Mouse (Mus musculus) urinary bladder, postnatal 25 days (tissue): ENCODE measurements around the gene Asic2.

Experiments
- DNase-seq: peaks from one replicate; pipeline ENCODE4 v3.0.0; 2022; ENCODE audit warnings: low spot score

Gene Asic2

DNA sequence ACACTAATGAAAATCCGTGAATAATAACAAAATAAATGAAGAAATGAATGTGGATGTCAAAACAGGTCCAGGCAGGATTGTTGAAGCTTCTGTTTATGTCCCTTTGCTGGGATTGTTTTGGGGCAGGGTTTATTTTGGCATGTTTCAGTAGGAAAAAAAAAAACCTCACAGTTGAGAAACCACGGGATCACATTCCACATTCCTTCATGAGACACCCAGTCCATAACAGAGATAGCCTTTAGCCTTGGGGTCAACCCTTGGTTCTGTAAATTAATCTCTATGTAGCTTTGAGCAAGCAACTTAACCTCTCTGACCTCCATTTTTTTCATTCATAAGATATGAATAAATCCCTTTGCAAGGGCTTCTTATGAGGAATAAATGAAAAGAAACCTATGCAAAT lies 127.3 kb downstream of the Asic2 start:
- no peak for DNase-seq

DNA sequence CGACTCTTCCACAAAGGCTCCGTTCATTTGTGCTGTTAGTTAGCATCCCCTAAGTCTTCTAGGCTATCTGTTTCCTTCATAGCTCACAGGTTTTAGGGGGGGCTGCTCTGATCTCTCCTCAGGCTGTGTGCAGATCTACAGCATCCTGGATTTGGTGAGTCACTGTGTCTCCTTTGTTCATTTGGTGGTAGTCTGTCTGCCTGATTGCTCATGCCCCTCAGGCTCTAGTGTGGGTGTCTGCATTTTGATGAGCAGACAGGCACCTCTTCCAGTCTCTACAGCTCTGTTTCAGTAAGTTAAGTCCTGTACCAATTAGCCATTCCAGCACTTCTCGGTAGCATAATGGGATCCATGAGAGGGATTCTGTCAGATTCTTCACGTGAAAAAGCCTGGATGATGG lies 129.8 kb downstream of the Asic2 start:
- DNase-seq: no peak

DNA sequence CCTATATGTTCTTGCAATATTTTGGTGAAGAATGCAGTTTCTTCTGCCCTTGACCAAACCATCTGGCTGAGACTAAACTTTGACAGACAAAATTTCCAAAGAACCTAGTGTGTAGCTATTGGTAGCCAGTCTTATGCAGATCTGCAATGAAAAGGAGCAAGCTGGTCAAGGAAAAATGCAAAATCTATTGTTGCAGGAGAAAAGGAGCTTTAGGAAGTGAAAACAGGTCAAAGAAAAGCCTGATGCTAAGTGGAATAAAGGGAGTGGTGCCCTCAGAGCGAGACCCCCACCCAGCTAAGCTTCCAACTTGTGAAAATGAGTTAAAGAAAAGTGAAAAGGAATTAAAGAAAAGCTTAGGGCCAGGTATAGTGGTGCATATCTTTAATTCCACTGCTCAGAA lies 135.9 kb downstream of the Asic2 start:
- no peak for DNase-seq

DNA sequence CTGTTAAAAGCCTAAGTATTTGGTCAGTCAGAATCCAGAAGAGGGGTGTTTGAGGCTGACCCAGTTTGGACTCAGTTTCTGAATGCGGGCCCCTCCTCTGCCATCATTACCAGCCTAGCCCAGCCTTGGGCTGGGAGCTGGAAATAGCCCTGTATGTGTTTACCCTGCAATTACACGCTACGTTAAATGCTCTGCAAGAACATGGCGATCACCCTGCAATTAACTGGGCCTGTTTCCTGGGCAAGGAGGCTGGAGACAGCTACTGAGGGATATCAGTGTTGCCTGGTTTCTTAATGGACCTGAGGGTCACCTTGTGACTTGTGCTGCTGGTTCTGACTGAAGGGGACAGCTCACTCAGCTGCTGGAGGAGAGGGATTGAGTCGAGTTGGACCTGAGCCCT lies 151.7 kb downstream of the Asic2 start:
- no peak for DNase-seq

DNA sequence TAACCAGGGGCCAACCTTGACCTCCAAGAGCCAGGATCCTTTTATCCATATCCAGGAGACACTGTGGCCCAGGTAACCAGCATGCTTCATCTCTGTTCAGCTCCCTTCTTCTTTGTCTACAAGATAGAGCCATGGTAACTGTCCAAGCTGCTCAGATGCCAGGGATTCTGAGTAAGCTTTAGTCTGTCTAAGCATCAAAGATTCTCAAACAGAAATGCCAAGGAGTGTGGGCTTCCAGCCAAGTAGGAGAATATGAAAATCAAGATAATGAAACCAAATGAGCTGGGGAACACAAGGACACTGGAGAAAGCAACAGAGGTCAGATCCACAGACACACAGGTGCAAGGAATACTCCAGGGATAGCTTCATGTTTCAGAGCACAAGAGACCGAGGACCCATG lies 153.4 kb downstream of the Asic2 start:
- DNase-seq: no peak

DNA sequence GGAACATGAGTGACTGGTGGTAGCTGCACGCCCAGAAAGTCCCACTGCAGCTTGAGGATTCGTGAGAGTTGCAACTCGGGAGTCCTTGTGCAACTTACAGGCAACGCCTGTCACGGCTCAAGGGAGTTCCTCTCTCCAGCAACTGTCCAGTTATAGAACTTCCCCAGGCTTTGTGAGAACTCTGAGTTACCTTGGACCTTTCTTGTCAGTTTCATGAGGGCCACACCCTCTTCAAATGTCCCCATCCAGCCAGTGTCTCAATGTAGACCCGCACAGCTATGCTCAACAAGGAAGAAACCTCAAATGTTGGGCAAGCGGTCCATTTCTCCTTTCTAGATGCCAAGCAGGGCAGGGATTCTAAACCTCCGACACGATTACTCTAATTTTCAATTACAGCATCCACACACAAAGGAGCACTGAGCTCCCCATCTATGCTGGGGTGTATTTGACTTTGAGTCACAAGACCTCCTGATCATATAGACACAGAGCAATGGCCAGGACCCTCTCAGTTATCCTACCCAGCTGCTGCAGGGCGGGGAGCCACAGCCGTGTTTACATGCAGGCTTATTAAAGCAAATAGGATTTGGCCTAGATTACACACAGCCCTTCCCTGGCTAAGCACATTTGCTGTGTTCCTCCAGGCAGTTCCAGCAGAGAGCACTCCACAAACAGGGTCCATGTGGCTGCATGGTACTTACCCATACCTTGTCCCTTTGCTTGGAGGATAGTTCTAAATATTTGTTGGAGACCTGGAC lies 161.2 kb downstream of the Asic2 start:
- no peak for DNase-seq

DNA sequence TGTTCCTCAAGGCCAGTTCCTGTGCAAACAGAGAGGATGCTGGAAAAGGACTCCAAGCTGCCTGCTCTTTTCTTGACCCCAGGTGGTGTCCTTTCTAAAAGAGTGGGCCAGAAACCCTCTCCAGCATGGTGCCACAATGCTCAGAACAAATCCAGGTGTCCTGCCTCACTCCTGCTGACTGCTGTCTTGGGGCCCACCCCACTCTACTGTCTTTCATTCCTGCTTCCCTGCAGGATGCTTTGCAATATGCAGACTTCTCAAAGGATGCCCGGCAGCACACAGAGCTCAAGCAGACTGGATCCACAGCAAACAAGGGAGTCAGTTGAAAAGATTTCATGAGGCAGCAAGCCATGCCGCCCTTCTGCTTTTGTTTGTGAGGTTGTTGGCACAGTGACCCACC lies 164.7 kb downstream of the Asic2 start:
- DNase-seq: no peak

DNA sequence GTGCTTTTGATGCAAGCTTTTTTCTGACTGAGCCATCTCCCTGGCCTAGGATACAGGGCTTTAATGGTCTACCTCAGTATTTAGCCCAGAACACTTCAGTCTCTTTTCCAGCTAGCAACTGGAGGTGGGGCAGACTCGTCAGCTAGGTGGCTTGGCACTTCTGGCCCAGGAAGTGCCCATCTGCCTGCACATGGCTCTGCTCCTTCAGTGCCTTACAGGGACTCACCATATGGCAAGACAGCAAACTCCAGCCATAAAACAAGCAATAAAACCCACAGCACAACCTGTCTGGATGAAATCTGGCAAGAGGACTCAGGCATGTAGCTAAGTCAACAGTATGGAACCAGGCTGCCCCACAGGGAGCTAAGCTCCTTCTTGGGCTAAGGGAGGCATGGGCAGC lies 165.6 kb downstream of the Asic2 start:
- no peak for DNase-seq

DNA sequence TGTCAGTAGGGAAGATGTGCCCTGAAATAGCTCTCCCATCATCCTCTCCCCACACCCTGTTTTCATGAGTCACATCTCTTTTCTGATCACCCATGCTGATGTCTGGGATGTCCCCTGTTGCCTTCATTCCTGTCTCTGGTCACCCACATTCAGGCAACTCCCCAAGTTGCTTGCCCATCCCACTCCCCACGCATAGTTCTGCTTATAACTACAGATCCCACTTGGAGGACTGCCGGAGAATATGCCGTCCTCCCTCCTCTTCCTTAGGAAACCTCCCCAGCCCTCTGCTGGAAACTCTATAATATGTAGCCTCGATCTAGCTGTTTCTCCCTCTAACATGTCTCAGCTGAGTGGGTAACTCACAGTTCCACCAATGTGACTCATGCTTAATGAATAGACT lies 167.4 kb downstream of the Asic2 start:
- no peak for DNase-seq

DNA sequence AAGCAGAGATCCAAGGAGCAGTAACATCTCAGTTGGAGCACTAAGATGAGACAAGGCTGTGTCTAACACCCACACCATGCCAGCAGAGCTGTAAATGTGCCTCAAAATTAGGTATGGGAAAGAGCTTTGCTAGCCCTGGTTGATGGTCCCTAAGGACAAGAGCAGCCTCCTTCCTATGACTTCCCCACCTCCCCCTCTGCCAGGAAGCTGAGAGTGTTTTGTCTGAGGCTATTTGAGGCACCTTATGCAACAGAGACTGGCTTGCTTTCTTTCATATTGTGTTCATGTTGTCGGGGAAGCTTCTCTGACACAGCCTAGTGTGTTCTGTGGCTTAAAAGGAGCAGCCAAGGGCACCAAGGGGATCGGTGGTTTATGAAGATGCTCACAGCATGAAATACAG lies 174.7 kb downstream of the Asic2 start:
- no peak for DNase-seq

DNA sequence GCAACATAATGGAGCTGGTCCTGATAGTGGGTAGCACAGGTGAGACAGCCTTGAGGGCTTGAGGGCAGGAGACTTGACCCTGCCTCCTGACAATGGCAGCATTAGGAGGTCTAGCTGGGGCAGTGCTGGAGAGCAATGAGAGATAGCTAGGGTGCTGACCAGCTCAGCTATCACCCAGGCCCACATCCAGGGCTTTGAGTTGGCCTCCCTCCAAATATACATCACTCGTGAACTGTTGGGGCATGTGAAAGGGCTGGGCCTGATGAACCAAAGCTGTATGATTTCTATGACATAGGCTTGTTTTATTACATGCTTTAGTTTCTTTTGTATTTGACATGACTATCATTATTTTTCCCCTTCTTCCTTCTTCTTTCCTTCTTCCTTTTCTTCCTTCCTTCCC lies 176.7 kb downstream of the Asic2 start:
- DNase-seq: no peak

DNA sequence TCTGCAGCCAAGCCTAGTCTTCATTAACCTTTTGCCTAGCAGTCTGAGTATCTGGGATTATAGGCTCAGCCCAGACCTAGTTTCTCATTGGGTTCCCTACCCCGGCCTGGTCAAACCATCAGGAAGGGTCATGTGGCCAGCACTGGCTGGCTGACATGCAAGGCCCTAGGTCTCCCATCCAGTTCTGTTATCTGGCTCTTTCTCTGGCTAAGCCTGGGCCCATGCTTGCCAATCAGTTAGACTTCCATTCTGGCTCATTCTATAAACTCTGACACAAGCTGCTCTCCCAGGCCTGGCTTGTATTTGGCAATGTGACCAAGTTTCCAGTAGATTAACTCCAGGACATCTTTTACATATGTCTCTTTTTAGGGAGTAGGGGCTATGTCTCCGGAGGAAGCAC lies 187.7 kb downstream of the Asic2 start:
- no peak for DNase-seq

DNA sequence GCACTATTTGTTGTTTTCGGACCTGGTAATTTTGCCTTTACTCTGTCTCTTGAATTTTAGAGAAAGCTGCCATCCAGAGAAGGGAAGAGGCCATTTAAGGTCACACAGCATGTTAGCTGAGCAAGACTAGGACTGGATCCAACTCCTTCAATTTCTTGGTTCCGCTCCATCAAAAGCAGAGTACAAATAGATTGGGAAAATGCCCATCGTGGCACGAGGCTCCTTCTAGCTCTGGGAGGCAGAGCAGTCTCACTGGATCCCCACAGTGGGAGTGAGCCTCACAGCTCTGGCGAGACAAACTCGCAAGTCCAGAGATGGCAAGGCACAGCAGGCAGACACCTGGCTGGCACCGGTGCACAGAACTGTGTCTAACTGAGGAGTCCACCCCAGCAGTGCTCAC lies 188.4 kb downstream of the Asic2 start:
- no peak for DNase-seq

DNA sequence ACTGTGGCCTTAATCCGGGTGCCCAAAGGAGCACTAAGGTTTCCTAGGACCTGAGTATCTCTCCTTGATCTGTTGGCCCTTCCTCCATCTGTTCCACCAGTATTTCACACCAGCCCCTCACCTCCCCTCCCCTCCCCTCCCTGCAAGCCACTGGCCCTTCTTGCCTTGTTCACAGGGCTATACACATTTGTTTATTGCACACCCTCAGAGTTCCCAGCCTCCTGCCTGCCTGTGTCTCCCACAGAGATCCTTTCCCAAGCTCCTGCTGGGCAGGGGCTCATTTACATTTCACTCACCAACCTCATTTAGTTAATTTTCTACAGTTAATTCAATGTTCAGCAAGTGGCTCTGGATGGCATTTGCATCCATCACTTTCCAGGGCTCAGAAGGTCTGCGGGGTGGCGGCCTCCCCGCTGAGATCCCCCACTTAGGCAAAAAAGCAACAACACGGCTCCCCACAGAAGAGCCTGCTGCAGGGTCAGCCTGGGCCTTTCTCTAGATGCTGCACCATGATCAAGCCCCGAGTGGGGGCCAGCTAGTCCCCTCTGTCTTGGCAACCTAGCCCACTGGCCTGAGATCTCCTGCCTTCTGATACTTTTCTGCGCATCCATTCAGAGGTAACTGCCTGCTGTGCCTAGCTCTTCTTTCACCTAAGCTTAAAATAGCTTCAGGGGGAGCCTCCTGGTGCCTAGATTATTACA lies 196.9 kb downstream of the Asic2 start:
- no peak for DNase-seq

DNA sequence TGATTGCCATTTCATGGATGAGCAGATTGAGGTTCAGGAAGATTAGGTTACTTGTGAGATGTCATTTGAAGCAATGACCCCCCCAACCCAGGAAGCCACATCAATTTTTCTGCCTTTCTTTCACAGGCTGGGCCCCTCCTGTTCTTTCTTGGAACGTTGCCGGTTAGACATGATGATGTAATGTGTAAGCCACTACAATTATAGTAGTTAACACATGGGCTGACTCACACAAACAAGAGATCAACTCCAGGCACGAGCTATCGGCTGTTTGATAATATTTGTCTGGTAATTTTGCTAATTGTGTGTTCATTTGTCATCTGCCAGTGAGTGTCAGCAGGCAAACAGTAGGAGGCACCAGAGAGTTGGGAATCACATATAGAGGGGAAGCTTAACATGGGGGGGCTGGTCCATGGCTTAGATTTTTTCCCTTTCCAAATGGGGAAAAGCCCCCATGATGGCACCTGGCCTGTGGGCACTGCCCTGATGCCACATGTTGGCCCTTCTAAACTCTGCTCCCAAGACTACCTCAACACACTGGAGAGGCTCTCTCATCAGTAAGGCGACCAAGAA lies 198.5 kb downstream of the Asic2 start:
- DNase-seq: no peak

DNA sequence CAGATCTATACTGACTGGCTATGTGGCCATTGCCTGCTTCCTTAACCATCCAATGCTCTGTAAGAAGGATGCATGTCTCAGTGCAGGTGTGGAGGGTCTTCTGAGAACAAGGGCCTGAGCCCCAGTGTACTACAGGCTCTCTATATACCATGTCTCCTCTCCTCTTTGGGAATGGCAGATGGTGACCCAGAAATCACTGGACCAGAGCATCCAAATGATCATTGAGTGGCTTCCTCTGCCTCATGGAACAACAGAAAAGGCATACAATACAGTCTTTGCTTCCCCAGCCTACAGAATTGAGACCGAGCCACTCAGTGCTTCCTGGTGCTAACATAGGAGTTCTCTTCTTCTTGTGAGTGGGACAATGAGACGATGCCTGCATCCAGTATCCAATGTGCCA lies 200.0 kb downstream of the Asic2 start:
- DNase-seq: no peak

DNA sequence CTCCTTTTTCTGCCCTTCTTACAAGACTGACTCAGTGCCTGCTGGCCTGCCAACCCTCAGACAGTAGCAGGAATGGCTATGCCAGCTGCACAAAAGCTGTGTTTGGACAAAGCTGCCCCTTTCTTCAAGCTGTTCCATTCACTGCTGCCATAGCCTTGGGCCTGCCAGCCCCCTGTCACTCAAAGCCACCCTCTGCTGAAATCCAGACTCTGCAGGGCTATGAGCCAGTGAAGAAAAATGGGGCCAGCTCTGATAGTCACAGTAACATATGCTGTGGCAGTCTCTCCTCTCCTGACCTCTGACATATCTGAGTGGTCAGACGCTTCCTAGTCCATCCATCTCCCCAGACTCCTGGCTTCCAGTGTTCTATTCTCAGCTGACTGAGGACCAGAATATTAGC lies 200.5 kb downstream of the Asic2 start:
- DNase-seq: no peak

DNA sequence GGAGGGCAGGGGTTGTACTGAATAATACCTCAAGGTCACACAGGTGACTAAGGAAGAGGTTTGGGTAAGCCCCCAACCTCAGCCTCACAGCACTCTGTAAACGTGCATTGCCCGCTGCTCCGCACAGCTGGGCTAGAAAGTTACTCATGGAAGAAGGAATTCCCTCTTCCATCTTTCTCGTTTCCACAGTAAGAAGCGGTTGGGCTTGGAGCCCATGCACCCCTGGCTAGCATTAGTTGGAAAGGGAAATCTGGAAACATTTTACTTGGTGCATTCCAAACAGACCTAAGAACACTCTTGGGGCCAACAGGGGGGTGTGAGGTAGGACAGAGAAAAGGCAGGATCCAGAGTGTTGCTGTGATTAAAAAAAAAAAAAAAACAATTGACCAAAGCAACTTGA lies 203.0 kb downstream of the Asic2 start:
- no peak for DNase-seq

DNA sequence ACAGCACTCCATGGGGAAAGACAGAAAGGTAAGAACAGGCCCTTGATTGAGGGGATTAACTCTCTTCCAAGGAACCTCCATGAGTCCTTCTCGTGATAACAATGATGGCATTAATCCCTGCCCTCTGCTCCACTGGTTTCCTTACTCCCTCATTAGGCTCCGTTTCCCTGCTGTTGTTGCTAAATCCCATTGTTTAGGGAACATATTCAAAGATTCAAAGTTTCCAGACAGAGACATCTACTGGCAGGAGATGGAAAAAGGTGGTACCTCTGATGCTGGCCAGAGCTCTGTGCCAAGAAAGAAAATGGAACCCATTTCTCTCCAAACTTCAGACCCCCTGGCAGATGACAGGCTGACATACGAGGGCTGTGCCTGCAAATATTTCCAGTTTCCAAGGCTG lies 203.5 kb downstream of the Asic2 start:
- no peak for DNase-seq

DNA sequence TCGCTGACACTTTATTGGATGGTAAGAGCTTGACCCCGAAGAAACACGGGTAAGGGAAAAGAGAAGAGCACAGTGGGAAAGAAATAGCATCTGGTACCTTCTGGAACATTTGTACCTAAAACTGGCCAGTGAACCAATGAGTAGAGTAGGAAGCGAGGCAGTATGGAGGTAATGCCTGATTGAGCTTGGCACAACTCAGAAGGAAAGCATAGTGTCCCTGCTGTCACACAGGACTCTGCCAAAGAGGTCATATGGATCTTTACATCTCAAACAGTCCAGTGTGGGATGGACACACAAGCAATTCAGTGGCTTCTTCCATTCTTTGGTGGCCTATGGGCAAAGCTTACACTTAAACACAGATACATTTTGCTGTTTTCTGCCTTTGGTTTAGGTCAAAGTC lies 211.0 kb downstream of the Asic2 start:
- DNase-seq: no peak

DNA sequence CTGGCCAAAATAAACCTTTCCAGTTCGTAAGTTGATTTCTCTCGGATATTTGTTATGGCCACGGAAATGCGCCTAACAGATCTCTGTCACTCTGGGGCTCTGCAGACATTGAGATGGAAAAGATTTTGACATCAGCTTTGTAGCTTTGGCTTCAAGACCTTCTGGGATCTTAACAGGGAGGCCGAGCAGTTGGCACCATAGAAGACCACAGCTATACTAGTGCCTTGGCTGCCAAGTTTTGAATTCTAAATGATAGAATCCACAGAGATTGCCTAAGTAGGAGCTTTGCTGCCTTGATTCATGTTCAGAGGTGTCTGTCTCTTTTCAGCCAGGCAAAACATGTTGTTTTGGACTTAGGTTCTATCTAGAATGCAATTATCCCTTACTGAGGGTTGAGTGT lies 217.4 kb downstream of the Asic2 start:
- DNase-seq: no peak

DNA sequence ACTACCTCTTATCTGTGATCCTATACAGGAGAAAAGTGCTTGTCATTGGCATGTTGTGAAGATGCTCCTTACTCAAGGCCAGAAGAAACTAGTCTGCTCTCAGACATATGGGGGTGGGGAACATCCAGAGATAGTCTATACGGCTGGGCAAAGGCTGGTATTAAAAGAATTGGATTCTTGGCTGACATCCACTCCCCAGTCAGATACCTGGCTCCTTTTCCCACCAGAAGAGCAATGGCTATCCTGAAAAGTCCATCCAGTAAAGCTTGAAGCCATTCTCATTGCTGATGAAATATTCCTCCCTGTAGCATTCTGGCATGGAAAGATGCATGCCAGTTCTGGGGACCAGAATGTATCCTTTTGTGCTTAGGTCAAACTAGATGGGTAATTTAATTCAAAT lies 218.2 kb downstream of the Asic2 start:
- no peak for DNase-seq

DNA sequence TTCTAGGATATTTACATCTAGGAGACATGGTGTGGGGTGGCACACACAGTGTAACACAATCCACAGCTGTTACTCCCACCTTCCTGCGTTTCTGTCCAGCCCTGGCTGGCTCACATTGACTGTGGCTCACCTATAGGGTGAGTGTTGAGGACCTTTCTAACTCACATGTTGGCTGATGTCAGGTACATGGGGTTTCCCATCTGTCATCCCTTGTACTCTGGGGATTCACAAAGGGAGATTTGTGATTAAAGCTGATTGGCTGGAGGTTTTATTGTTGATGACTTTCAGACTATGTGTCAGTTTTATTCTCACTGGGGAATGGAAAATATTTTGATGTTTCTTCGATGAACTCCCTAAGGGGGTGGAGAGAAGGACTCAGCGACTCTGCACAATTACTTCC lies 229.3 kb downstream of the Asic2 start:
- no peak for DNase-seq

DNA sequence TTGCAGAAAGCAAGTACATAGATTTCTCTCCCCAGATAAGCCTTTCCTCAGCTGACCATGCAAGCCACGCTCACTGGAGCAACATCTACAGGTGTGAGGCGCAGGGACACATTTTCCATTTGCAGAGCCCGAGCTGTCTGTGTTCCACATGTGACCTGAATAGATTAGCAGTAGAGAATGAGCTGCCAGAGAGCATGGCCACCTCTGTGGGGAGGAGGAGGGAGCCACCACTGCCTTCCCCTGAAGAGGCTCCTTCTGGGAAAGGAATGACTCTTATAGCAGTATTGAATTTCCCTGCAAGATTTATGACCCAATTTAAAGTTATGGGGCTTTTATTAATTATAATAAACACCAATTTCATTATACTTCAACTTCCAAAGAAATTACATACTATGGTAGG lies 230.5 kb downstream of the Asic2 start:
- DNase-seq: no peak
